Mouse (Mus musculus) neural tube, embryonic 11.5 days (tissue): ENCODE results near the gene Unc13b. TPM values are rescaled to one million over a fixed set of nuclear protein-coding genes. Genes with fewer than 3 reads are reported as not detected.

ENCODE experiments used
- ATAC-seq: fragments of 200-750 bp; cut with Nextera tagmentation; 2 replicates; pipeline ENCODE4 v1.8.0; 2017; ENCODE audit warnings: moderate number of reproducible peaks, mild to moderate bottlenecking, moderate TSS enrichment, moderate library complexity; ENCODE audit not compliant: insufficient read depth, low FRiP score, low TSS enrichment
- DNase-seq: peaks from one replicate; pipeline ENCODE4 v3.0.0-alpha.2; 2015; ENCODE audit warnings: low spot score
- H3K27ac ChIP-seq: fragments of 300-500 bp; sonication (generic); 2 replicates; pipeline ENCODE4 v1.5.1; 2014; ENCODE audit warnings: low read depth, mild to moderate bottlenecking, low read length
- H3K27me3 ChIP-seq: fragments of 300-500 bp; sonication (generic); 2 replicates; pipeline ENCODE4 v1.6.1; 2014; ENCODE audit warnings: mild to moderate bottlenecking, low read length, mixed read lengths; ENCODE audit not compliant: control insufficient read depth, insufficient read depth
- H3K36me3 ChIP-seq: fragments of 300-500 bp; sonication (generic); 2 replicates; pipeline ENCODE4 v1.6.1; 2014; ENCODE audit warnings: mild to moderate bottlenecking, low read length, moderate library complexity, mixed read lengths; ENCODE audit not compliant: control insufficient read depth, insufficient read depth
- H3K4me1 ChIP-seq: fragments of 300-500 bp; sonication (generic); 2 replicates; pipeline ENCODE4 v1.6.1; 2014; ENCODE audit warnings: low read length, mixed read lengths; ENCODE audit not compliant: control insufficient read depth, insufficient read depth
- H3K4me2 ChIP-seq: fragments of 300-500 bp; sonication (generic); 2 replicates; pipeline ENCODE4 v1.6.1; 2014; ENCODE audit warnings: low read depth, mild to moderate bottlenecking, moderate library complexity
- H3K4me3 ChIP-seq: fragments of 300-500 bp; sonication (generic); 2 replicates; pipeline ENCODE4 v1.5.1; 2014; ENCODE audit warnings: low read depth, low read length
- H3K9ac ChIP-seq: fragments of 300-500 bp; sonication (generic); 2 replicates; pipeline ENCODE4 v1.6.1; 2014; ENCODE audit warnings: mild to moderate bottlenecking, low read length
- H3K9me3 ChIP-seq: fragments of 300-500 bp; sonication (generic); 2 replicates; pipeline ENCODE4 v1.6.1; 2016; ENCODE audit warnings: low read length; ENCODE audit not compliant: control insufficient read depth
- WGBS: fragments of 180-500 bp; shearing (Covaris S2); extraction: QIAGEN DNeasy Blood & Tissue Kit; methylation state at CpG from one replicate; pipeline ENCODE4 v1.1.7; 2014; 5-methylcytosine and 5-hydroxymethylcytosine counted together
- polyA plus RNA-seq: library from polyadenylated mRNA; unstranded; fragments of >200 nt; fragmentation: Nextera tagmentation; extraction: Ambion mirVana; gene quantifications from 2 replicates; pipeline ENCODE4 v1.2.1, GENCODE M21; 2014

The Unc13b gene
- polyA plus RNA-seq = 16.1 and 18.9 TPM in 2 replicates

- Histone ChIP-seq H3K4me1 (no peaks in the 10 kb centered on the region), H3K9ac (peak within 1 kb of the TSS; percentile 78), H3K4me2 (peak within 1 kb of the TSS; percentile 83), H3K9me3 (no peaks in the 10 kb centered on the region), H3K27me3 (no peaks in the 10 kb centered on the region), H3K36me3 (no peaks in the 10 kb centered on the region), H3K4me3 (peak within 1 kb of the TSS; percentile 71), H3K27ac (peak within 1 kb of the TSS; percentile 57; the same call in 1 of the 2 replicates)
- ATAC-seq = peak; percentile 96
- under 1% methylated on average over 65 of the region's 90 CpGs for WGBS
- DNase-seq = peak; percentile 91
These were observed at the start of gene Unc13b for GRCm38 (mm10) chr4:43058753-43059654. Unc13b (plus strand) TSS chr4:43058953.

- peak within 1 kb of the TSS; percentile 68 for H3K4me3 ChIP-seq
- peak; percentile 92 for ATAC-seq
- peak within 1 kb of the TSS; percentile 69 for H3K9ac ChIP-seq
- H3K9me3 ChIP-seq = no peaks in the 10 kb centered on the region
- H3K4me2 ChIP-seq = peak within 1 kb of the TSS; percentile 77
- DNase-seq = peak; percentile 87
- H3K27ac ChIP-seq = no peak within 1 kb of the TSS
- no peaks in the 10 kb centered on the region for H3K27me3 ChIP-seq
- whole genome bisulfite sequencing = under 1% methylated on average over 37 of the region's 37 CpGs
- H3K36me3 ChIP-seq = no peaks in the 10 kb centered on the region
- H3K4me1 ChIP-seq = peaks cover 3% of the 10 kb centered on the region; the same call in 1 of the 2 replicates
These were observed 48.4 kb upstream of the Unc13b start, which contains the start of gene Fancg for GRCm38 (mm10) chr4:43010161-43011038. Fancg (minus strand) TSS chr4:43010506.

- WGBS = 95% methylated on average over 1 of the region's 1 CpGs
- ATAC-seq (no peak), DNase-seq (no peak)
- Histone ChIP-seq H3K27me3 (no peaks in the 10 kb centered on the region), H3K9ac (no peak overlapping the region), H3K36me3 (no peaks in the 10 kb centered on the region), H3K4me2 (no peak overlapping the region), H3K4me1 (peaks cover 3% of the 10 kb centered on the region; the same call in 1 of the 2 replicates), H3K4me3 (no peak overlapping the region), H3K27ac (no peak overlapping the region), H3K9me3 (no peaks in the 10 kb centered on the region)
These were observed 46.7 kb upstream of the Unc13b start for GRCm38 (mm10) chr4:43012091-43012490.

- Histone ChIP-seq H3K36me3 (peaks cover 7% of the 10 kb centered on the region), H3K9me3 (no peaks in the 10 kb centered on the region), H3K27me3 (no peaks in the 10 kb centered on the region), H3K4me1 (no peaks in the 10 kb centered on the region), H3K9ac (no peak overlapping the region), H3K4me2 (no peak overlapping the region), H3K4me3 (no peak overlapping the region), H3K27ac (no peak overlapping the region)
- 90% methylated on average over 4 of the region's 4 CpGs for WGBS
- DNase-seq (no peak), ATAC-seq (no peak)
These were observed 40.6 kb upstream of the Unc13b start for GRCm38 (mm10) chr4:43018156-43018555.

GRCm38 (mm10) chr4:43019176-43019575 lies 39.6 kb upstream of the Unc13b start:
- Histone ChIP-seq H3K27ac (no peak overlapping the region), H3K27me3 (no peaks in the 10 kb centered on the region), H3K4me2 (no peak overlapping the region), H3K9me3 (no peaks in the 10 kb centered on the region), H3K4me1 (no peaks in the 10 kb centered on the region), H3K9ac (no peak overlapping the region), H3K4me3 (no peak overlapping the region), H3K36me3 (peaks cover 9% of the 10 kb centered on the region)
- ATAC-seq (no peak), DNase-seq (no peak)
- WGBS = 94% methylated on average over 10 of the region's 10 CpGs

GRCm38 (mm10) chr4:43019641-43020465 lies 38.9 kb upstream of the Unc13b start:
- no peaks in the 10 kb centered on the region for H3K27me3 ChIP-seq
- H3K4me3 ChIP-seq = no peak overlapping the region
- no peak overlapping the region for H3K4me2 ChIP-seq
- H3K27ac ChIP-seq = no peak overlapping the region
- no peak for ATAC-seq
- H3K9ac ChIP-seq = no peak overlapping the region
- H3K4me1 ChIP-seq = peaks cover 2% of the 10 kb centered on the region; the same call in 1 of the 2 replicates
- 91% methylated on average over 23 of the region's 23 CpGs for WGBS
- H3K9me3 ChIP-seq = no peaks in the 10 kb centered on the region
- no peak for DNase-seq
- peaks cover 9% of the 10 kb centered on the region for H3K36me3 ChIP-seq

- Histone ChIP-seq H3K9ac (no peak overlapping the region), H3K4me2 (no peak overlapping the region), H3K9me3 (no peaks in the 10 kb centered on the region), H3K27ac (no peak overlapping the region), H3K27me3 (no peaks in the 10 kb centered on the region), H3K36me3 (peaks cover 9% of the 10 kb centered on the region), H3K4me3 (no peak overlapping the region), H3K4me1 (peaks cover 4% of the 10 kb centered on the region; the same call in 1 of the 2 replicates)
- DNase-seq = no peak
- 87% methylated on average over 16 of the region's 16 CpGs for WGBS
- no peak for ATAC-seq
These were observed 37.9 kb upstream of the Unc13b start for GRCm38 (mm10) chr4:43020876-43021275.

- peaks cover 9% of the 10 kb centered on the region for H3K36me3 ChIP-seq
- H3K27me3 ChIP-seq = no peaks in the 10 kb centered on the region
- WGBS = 81% methylated on average over 17 of the region's 17 CpGs
- no peak for DNase-seq
- H3K4me3 ChIP-seq = no peak overlapping the region
- H3K27ac ChIP-seq = no peak overlapping the region
- no peak overlapping the region for H3K4me2 ChIP-seq
- no peak overlapping the region for H3K9ac ChIP-seq
- ATAC-seq = no peak
- H3K4me1 ChIP-seq = peaks cover 4% of the 10 kb centered on the region; the same call in 1 of the 2 replicates
- no peaks in the 10 kb centered on the region for H3K9me3 ChIP-seq
These were observed 37.4 kb upstream of the Unc13b start for GRCm38 (mm10) chr4:43021341-43021740.
